Mouse (Mus musculus) left cerebral cortex, postnatal 10 days (tissue): Measurements from ENCODE around the gene Osm. TPM values are rescaled to one million over a fixed set of nuclear protein-coding genes. Genes with fewer than 3 reads are reported as not detected.

Experiments
- total RNA-seq, 2 experiments: library from RNA; stranded (reverse); gene quantifications; 2 replicates each; pipeline ENCODE4 v1.2.3; 2021

Osm gene
- total RNA-seq, 2 experiments from 2014 or later = not detected

Other genes starting within 250 kb of the Osm start
- gene Sec14l4, start 205.0 kb upstream of the Osm start, total RNA-seq = under 1 TPM in 1 of 2 experiments, not detected in 1; 0.11 TPM
- gene Sec14l3, start 171.6 kb upstream of the Osm start, total RNA-seq = 1 to 10 TPM; 2.3 to 3.6 TPM
- 10 to 100 TPM; 59.4 to 73.7 TPM for gene Mtfp1, start 141.0 kb upstream of the Osm start, total RNA-seq
- 10 to 100 TPM; 14.0 to 14.4 TPM for gene Sec14l2, start 113.0 kb upstream of the Osm start, total RNA-seq
- gene Rnf215, start 101.2 kb upstream of the Osm start, total RNA-seq = 10 to 100 TPM; 43.4 to 45.8 TPM
- 10 to 100 TPM; 13.8 to 15.5 TPM for gene Ccdc157, start 76.1 kb upstream of the Osm start, total RNA-seq
- 10 to 100 TPM; 73.9 to 75.1 TPM for gene Sf3a1, start 76.1 kb upstream of the Osm start, total RNA-seq
- gene Tbc1d10a, start 49.6 kb upstream of the Osm start, total RNA-seq = 10 to 100 TPM; 27.4 to 27.8 TPM
- gene Castor1, start 18.2 kb upstream of the Osm start, total RNA-seq = 1 to 10 TPM; 2.1 to 5.2 TPM
- gene Lif, start 21.1 kb downstream of the Osm start, total RNA-seq = under 1 TPM in 1 of 2 experiments, not detected in 1; 0.09 TPM
- not detected for gene Hormad2, start 204.7 kb downstream of the Osm start, total RNA-seq